Mouse (Mus musculus) urinary bladder, postnatal 4 days (tissue): ENCODE measurements around the gene Cfap65.

Experiments
- DNase-seq, 2 experiments: peaks; one replicate each; pipeline ENCODE4 v3.0.0; 2021 to 2022; ENCODE audit warnings: low spot score in 2 of 2

Cfap65 gene

DNA sequence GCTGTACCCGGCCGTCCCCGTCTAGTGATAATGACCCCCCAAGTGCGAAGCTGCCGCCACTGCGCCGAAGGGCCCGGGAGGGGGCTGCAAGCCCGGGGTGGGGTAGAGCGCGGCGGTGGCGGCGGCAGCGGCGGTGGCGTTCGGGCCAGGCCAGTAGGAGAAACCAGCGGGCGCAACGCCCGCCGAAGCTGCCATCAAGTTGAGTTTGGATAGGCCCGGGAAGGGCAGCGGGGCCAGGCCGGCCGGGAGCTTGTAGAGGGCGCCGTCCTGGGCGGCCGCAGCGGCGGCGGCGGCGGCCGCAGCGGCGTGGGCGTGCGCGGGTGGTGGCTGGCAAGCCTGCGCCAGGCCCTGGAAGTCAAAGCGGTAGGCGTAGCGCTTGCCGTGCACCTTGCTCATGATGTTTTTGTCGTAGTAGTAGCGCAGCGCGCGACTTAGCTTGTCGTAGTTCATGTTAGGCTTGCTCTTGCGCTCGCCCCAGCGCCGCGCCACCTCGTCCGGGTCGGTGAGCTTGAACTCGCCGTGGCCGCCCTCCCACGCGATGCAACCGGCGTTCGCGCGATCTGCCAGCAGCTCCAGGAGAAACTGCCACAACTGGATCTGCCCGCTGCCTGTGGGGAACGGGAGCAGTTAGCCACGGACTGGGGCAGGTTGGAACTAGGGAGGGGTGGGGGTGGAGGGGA, 53.2 kb downstream of the Cfap65 start:
- DNase-seq = no peak

DNA sequence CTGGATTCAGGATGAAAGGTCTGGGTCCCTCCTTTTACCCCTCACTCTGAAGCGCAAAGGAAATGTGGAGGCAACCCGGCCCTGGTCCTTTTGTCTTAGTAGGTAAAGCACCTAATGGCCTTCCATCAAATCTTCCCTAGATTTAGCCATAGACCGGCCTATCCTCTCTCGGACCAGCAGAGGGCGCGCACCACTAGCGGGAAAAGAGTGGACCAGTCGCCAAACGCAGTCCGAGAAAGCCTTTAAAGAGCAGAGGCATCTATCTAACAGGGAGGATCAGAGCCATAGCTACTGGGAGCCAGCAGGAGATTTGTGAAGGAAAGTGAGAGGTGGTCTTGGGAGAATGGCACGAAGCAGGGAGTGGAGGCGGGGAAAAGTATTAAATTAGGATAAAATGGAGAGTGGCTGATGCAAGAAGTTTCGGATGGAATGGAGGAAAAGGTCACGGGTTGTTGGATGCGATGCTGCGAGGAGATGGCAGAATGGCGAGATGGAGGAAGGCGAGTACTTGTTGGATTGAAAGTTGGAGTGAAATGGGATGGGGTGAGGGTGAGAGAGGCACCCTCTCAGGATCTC, 54.5 kb downstream of the Cfap65 start:
- DNase-seq = no peak

DNA sequence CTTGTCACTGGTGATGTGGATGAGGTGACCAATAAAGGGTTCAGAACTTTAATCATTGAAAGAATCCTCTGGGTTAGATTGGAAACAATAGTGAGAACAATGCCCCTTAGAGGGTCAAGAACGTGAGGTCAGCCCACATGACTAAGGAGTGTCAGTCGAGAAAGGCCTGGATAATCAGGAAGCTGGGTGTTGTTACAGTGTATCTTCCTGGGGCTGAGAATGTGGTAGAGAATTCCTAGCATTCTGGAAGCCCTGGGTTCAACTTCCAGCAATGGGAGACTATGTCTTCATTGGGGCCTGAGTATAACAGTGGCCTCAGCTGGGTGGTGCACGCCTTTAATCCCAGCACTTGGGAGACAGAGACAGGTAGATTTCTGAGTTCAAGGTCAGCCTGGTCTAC, 58.2 kb downstream of the Cfap65 start:
- DNase-seq = no peak

DNA sequence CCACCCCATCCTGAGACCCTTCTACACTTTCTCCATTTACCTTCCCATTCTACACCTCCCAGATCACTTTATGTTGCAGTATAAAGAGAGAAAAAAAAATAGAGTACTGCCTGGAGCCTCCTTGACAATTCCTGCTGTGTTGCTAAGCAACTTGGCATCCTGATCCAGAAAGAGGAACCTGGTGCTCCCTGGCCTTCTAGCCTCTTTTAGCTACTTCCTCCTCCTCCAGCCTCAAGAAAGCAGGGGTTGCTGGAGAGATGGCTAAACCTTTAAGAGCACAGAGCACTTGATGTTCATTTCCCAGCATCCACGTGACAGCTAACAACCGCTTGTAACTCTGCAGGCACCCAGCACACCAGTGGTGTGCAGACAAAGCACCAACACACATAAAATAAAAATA, 63.2 kb downstream of the Cfap65 start:
- DNase-seq = no peak

DNA sequence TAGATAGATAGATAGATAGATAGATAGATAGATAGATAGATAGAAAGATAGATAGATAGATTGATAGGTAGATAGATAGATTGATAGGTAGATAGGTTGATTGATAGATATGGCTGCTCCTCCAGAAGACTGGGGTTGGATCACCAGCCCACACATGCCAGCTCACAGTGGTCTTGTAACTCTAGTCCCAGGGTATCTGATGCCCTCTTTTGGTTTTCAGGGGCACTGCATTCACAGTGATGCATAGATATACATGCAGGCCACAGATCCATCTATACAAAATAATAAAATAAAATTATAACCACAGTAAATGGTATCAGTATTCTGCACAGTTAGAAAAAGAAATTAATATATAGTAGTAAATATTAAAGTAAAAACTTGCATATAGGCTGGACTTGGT, 73.6 kb downstream of the Cfap65 start:
- DNase-seq = no peak

DNA sequence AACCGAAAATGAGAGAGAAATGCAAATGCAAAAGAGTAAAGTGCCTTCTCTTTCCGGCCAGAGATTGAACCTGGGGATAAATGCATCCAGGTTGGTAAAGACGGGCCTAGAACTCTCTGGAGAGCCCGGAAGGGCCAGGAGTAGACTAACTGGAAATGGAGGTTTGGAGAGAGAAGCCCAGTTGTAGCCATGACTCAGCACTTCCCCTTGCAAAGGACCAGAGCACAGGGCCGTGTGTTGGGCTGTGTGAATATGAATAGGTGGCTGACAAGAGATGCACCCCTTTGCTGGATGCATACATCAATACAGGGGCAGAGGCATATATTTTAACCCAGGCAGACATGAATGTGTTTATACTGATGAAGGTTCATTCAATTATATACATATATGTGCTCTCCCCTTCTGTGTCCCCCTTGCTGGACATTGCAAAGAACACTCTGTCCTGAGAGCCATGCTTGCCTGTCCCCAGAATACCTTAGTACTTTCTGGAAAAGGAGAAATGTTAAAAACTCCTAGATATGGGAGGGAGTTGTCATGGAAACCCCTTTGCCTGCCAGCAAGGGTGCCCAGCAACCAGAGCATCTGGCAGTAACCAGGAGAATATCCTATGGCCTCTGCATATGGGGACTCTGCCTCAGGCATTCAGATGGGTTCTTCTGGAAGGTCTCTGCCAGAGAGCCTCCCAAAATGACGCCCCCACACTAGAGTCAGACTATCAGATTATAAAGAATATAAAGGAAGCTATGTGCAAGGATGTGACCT, 76.0 kb downstream of the Cfap65 start:
- no peak for DNase-seq

DNA sequence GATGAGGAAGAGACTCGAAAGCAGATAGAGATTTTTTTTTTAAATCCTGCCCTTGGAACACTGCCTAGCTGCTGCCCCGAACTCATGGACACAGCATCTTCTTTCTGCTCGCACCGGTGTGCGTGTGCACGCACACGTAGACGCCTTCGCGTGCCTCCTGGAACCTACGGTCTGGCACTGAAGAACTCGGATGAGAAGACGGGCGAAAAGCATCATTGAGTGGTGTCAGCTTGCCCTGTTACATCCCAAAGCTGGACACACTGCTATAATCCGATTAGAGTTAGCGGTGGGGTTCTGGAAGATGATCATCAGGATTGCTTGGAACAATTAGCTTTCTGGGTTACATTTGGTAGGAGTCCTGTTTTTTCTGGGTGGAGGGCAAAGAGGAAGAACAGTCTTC, 76.6 kb downstream of the Cfap65 start:
- no peak for DNase-seq

DNA sequence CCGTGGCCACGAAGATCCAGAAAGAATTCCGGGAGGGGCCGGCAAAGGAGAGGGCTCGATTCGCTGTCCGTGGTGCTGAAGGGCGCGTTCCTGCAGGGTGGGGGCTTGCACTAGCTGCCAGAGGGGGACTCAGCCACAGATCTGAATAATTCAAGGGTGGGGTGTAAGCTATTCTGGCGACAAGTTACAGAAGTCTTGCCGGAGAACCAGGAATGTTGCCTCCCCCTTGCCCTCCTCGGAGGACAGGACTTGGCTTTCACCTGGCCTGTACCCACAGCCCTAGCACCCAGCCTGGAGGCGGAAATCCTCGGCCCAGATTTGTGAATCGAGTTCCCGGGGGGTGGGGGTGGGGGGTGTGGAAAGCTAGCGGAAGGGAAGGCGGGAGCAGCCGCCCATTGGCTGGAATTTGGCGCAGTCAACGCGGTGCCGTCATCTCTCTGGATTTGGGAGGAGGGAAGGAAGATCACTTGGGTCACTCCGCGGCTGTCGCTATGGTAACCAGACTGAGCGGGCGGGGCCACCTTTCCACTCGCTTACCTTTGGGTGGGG, 77.2 kb downstream of the Cfap65 start:
- peak; percentile 35 to 73 for DNase-seq

DNA sequence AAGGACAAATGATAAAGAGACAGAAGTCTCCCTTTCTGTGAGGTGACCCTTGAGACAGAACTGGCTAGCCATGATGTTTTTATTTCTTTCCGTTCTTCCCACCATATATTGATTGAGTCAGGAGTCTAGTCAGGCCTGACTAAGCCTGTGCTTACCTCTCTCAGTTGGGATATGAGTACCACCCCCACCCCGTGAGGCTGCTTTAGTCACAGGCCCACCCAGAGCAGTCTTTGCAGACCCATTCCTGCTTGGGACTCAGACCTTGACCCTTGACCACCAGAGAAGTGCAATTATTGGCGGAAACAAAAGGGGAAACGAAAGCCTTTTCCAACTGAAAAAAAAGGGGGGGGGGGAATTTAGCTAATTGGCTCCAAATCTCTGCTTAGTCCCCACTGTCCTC, 77.7 kb downstream of the Cfap65 start:
- DNase-seq = no peak

DNA sequence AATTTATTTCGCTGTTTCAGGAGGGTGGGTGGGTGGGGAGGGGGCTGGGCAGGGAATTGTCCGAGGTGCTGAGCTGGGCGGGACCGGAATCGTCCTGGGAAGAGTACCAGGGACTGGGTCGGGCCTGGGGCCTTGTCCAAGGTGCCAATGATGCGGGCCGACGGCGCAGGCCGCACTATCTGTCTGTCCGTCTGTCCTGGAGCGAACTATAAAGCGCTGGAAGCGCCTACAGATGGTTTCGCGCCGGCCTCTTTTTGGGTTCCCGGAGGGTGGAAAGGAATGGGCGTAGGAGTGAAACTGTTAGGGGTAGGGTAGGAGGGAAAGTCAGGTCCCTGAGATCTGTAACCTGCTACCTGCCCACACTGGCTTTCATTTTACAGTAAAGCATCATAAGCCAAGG, 78.2 kb downstream of the Cfap65 start:
- DNase-seq = no peak

DNA sequence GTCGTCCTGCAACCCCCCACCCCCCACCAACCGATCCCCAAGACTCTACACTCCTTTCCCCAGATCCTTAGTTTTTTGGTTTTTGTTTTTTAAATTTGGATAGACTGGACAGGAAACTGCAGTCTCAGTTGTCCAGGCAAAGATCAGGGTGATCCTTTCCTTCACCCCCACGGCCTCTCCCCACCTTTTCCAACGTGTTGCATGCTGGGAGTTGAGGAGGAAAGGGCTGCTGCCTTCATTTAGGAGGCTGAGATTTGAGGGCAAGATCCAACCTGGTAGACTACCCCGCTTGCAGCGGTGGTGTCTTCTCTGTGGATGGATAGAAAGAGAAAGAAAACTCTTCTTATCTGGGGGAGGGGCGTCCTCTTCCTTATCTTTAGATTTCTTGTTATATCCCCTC, 78.6 kb downstream of the Cfap65 start:
- DNase-seq = no peak

DNA sequence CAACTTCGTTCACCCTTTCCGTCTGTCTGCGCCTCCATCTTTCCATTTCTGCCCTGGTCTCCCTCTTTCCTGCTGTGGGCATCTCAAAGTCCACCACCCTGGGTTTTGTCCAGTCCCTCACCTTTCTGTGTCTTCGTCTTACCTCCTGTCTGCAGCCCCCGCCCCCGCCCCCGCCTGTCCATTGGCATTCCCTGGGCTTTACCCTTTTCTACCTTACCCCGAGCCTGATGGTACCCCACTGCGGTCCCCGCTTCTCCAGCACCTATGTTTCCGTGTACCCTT, 79.0 kb downstream of the Cfap65 start:
- no peak for DNase-seq

DNA sequence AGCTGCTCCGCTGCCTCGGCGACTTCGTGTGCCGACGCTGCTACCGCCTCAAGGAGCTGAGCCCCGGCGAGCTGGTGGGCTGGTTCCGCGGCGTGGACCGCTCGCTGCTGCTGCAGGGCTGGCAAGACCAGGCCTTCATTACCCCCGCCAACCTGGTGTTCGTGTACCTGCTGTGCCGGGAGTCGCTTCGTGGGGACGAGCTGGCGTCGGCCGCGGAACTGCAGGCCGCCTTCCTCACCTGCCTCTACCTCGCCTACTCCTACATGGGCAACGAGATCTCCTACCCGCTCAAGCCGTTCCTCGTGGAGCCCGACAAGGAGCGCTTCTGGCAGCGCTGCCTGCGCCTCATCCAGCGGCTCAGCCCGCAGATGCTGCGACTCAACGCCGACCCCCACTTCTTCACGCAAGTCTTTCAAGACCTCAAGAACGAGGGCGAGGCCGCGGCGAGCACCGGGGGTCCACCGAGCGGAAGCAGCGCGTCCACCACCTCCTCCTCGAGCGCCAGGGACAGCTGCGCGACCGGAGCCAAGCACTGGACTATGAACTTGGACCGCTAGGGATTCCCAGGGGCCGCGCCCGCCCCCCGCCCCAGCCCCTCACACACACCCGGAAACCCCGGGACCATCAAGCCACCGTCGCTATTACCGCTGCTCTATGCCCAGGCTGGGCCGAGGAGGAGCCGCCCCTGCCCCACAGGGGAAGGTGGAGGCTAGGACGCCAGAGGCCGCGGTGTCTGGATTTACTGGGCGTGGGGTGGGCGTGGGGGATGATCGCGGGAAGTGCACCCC, 79.6 kb downstream of the Cfap65 start:
- no peak for DNase-seq

DNA sequence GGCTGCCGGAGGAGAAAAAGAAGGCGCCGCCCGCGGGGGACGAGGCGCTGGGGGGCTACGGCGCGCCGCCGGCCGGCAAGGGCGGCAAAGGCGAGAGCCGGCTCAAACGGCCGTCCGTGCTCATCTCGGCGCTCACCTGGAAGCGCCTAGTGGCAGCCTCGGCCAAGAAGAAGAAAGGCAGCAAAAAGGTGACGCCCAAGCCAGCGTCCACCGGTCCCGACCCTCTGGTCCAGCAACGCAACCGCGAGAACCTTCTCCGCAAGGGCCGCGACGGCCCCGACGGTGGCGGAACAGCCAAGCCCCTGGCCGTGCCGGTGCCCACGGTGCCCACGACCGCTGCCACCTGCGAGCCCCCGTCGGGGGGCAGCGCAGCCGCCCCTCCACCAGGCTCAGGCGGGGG, 80.2 kb downstream of the Cfap65 start:
- no peak for DNase-seq

DNA sequence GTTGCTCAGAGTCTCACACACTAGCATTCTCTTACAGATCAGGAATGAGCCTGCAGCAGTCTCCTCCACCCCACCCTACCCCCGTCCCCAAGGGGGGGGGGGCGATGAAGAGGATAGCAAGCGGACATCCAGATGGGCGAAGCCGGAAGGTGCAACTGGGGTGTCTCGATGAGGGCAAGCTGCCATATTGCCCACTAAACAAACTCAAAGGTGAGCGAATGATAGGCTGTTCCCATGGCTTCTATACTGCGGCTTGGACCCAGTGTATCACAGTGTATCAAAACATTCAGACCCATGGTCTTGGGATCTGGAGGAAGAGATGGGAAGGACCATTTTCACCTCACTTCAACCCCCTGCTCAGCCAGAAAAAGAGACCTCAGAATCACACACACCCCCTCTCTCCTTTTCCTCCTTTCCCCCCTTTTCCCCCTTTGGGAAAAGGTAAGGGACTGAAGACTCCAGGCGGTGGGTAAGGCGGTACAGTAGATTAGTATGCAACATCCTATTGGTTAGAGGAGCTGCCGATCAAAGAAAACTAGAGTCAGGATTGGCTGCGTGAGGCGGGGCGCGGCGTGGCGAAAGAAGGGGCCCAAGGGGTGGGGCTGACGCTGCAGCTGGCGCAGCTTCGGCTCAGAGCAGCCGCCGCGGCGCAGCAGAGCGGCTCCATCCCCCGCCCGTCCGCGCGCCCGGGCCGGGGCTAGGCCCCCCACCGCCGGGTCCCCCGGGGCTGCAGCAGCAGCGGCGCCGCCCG, 80.9 kb downstream of the Cfap65 start, which contains the start of gene Cdk5r2:
Cdk5r2 (plus strand) TSS at position 629 of the 751 bp plus-strand sequence.
- DNase-seq = peak; percentile 67 to 79
